Mouse (Mus musculus) embryonic facial prominence, embryonic 12.5 days (tissue): ENCODE data around the gene Arglu1. TPM values are rescaled to one million over a fixed set of nuclear protein-coding genes. Genes with fewer than 3 reads are reported as not detected.

Experiments used
- ATAC-seq: fragments of 200-750 bp; cut with Nextera tagmentation; 2 replicates; pipeline ENCODE4 v1.8.0; 2017; ENCODE audit not compliant: insufficient number of reproducible peaks, insufficient read depth, low FRiP score, low TSS enrichment
- H3K27ac ChIP-seq: fragments of 300-500 bp; sonication (generic); 2 replicates; pipeline ENCODE4 v1.5.1; 2016; ENCODE audit warnings: mild to moderate bottlenecking
- H3K27me3 ChIP-seq: fragments of 300-500 bp; sonication (generic); 2 replicates; pipeline ENCODE4 v1.6.1; 2016; ENCODE audit warnings: mild to moderate bottlenecking, moderate library complexity
- H3K36me3 ChIP-seq: fragments of 300-500 bp; sonication (generic); 2 replicates; pipeline ENCODE4 v1.6.1; 2016; ENCODE audit warnings: mild to moderate bottlenecking
- H3K4me1 ChIP-seq: fragments of 300-500 bp; sonication (generic); 2 replicates; pipeline ENCODE4 v1.6.1; 2016
- H3K4me2 ChIP-seq: fragments of 300-500 bp; sonication (generic); replicated peaks from 2 replicates; pipeline ENCODE4 v1.6.1; 2016; ENCODE audit warnings: mild to moderate bottlenecking, moderate library complexity
- H3K4me3 ChIP-seq: fragments of 300-500 bp; sonication (generic); 2 replicates; pipeline ENCODE4 v1.5.1; 2016; ENCODE audit warnings: mild to moderate bottlenecking
- H3K9ac ChIP-seq: fragments of 300-500 bp; sonication (generic); 2 replicates; pipeline ENCODE4 v1.6.1; 2016; ENCODE audit warnings: mild to moderate bottlenecking, moderate library complexity
- H3K9me3 ChIP-seq: fragments of 300-500 bp; sonication (generic); 2 replicates; pipeline ENCODE4 v1.6.1; 2016; ENCODE audit warnings: mild to moderate bottlenecking, moderate library complexity
- WGBS: fragments of 180-500 bp; shearing (Covaris S2); methylation state at CpG from one replicate; pipeline ENCODE4 v1.1.7; 2016; 5-methylcytosine and 5-hydroxymethylcytosine counted together
- polyA plus RNA-seq: library from polyadenylated mRNA; unstranded; fragments of >200 nt; fragmentation: Nextera tagmentation; extraction: Ambion mirVana; gene quantifications from 2 replicates; pipeline ENCODE4 v1.2.1, GENCODE M21; 2016

Gene Arglu1
- polyA plus RNA-seq, 1 experiment from 2014 or later, result 217 TPM

- Histone ChIP-seq H3K4me3 (peak overlapping the region; percentile 93), H3K36me3 (no peaks in the 10 kb centered on the region), H3K4me2 (peak overlapping the region; percentile 83), H3K4me1 (peaks cover 33% of the 10 kb centered on the region), H3K9ac (peak overlapping the region; percentile 97), H3K9me3 (no peaks in the 10 kb centered on the region), H3K27me3 (no peaks in the 10 kb centered on the region), H3K27ac (peak overlapping the region; percentile 46)
- no peak for ATAC-seq
- 9% methylated on average over 5 of the region's 5 CpGs for WGBS
Observed at GRCm38 (mm10) chr8:8657692-8658355, 32.5 kb downstream of the Arglu1 start.

- WGBS, result 10% methylated on average over 14 of the region's 14 CpGs
- Histone ChIP-seq H3K27me3 (no peaks in the 10 kb centered on the region), H3K4me2 (peak overlapping the region; percentile 83), H3K9me3 (no peaks in the 10 kb centered on the region), H3K36me3 (no peaks in the 10 kb centered on the region), H3K4me3 (peak overlapping the region; percentile 93), H3K9ac (peak overlapping the region; percentile 97), H3K4me1 (peaks cover 42% of the 10 kb centered on the region), H3K27ac (0 out of 2 replicates have a peak overlapping the region, but pooled peaks have one; percentile 36)
- no peak for ATAC-seq
Observed at GRCm38 (mm10) chr8:8656578-8657441, 33.5 kb downstream of the Arglu1 start.

DNA sequence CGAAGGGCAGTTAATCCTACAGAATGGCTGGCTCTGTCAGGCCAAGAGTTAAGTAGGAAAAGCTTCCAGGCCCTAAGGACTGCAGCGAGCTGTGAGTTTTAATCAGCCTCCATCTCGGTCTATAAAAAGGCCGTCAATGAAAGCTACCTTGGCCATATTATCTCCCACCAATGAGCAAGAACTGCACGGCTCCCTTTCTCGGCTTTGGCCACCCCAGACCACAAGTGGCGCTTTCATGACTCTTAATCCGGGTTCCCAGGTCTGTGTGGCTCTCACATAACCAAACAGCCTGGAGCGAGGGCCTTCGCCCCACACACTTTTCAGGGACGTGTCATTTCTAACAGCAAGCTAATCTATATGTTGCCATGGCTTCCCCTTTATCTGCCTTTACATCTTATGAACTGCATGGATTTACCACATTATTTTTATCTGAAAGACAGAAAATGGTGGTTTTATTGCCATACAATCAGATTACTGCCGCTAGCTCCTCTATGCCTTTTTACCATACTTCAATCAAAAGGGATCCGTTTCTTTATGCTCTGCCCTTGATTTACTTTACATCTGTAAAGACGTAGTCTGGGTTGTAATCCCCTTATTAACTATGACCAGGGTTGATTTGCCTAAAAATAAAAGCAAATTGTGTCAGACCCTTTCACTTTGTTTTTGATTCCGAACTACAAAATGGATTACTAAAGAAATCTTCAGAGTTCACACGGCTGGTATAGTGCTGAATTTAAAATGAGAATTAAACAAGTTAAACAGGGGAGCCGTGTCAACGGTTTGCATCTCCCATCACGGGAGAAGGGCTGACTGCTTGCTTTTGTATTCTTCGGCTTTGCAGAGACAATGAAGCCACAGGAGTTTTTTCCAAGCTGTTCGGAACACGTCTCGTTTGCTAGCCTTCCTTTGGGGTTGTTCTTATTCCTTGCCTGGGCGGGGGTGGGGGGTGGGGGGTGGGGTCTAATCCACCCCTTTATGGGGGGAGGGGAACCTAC lies 34.7 kb downstream of the Arglu1 start:
- Histone ChIP-seq H3K36me3 (no peaks in the 10 kb centered on the region), H3K4me1 (peaks cover 50% of the 10 kb centered on the region), H3K27me3 (no peaks in the 10 kb centered on the region), H3K27ac (no peak overlapping the region; the same call in 1 of the 2 replicates), H3K4me2 (peak overlapping the region; percentile 83), H3K9ac (0 out of 2 replicates have a peak overlapping the region, but pooled peaks have one; percentile 1), H3K4me3 (peak overlapping the region; percentile 93), H3K9me3 (no peaks in the 10 kb centered on the region)
- 20% methylated on average over 24 of the region's 24 CpGs for WGBS
- no peak for ATAC-seq

DNA sequence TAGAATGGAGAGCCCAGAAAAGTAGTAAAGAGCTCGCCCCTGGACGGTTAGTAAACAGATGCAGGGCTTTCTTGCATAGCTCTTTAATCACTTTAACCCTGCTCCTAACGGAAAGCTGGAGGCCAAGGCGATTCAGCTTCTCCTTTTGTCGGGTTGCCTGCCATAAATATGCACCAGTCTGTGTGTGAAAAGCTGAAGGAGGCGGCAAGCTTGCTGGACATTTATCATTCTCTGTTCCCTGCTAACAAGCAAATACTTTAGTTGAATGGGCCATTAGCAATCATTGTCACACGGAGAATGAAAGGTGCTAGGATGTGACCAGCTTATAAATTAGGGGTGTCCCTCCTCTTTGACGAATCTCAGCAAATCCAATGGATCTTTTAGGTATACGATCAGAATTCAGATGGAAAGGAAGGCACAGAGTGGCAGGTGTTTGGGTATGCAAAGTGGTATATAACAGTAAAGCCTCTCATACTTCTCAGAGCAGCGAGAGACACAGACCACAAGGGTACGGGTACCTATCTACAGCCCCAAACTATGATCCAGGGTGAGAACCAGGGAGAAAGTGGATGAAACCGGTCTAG lies 36.3 kb downstream of the Arglu1 start:
- 61% methylated on average over 12 of the region's 12 CpGs for WGBS
- Histone ChIP-seq H3K4me2 (peak overlapping the region; percentile 83), H3K27ac (no peak overlapping the region), H3K9ac (no peak overlapping the region), H3K9me3 (no peaks in the 10 kb centered on the region), H3K4me3 (peak overlapping the region; percentile 3; the same call in 1 of the 2 replicates), H3K36me3 (peaks cover 7% of the 10 kb centered on the region; the same call in 1 of the 2 replicates), H3K4me1 (peaks cover 65% of the 10 kb centered on the region), H3K27me3 (no peaks in the 10 kb centered on the region)
- ATAC-seq, result no peak

DNA sequence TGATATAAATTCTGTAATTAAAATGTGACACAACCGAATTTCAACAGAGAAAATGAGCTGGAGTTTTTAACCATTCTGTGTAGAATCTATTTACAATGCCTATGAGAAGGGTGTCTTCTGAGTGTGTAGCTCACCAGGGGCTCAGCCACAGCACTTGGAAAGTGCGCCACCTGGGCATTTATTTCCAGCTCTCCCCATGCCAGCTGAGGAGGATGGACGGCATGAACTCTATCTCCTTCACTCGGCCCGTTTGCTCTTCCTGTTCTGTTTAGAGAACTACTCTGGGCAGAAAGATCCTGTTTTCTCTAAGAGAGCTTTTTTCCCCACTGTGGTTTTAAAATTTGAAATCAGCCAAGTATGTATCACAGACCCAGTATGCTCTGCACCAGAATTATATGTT lies 37.0 kb downstream of the Arglu1 start:
- Histone ChIP-seq H3K9ac (no peak overlapping the region), H3K36me3 (peaks cover 7% of the 10 kb centered on the region; the same call in 1 of the 2 replicates), H3K4me3 (peak overlapping the region; percentile 3; the same call in 1 of the 2 replicates), H3K9me3 (no peaks in the 10 kb centered on the region), H3K4me1 (peaks cover 68% of the 10 kb centered on the region), H3K27me3 (no peaks in the 10 kb centered on the region), H3K27ac (no peak overlapping the region), H3K4me2 (peak overlapping the region; percentile 83; the same call in 1 of the 2 replicates)
- WGBS, result 74% methylated on average over 5 of the region's 5 CpGs
- ATAC-seq, result no peak

DNA sequence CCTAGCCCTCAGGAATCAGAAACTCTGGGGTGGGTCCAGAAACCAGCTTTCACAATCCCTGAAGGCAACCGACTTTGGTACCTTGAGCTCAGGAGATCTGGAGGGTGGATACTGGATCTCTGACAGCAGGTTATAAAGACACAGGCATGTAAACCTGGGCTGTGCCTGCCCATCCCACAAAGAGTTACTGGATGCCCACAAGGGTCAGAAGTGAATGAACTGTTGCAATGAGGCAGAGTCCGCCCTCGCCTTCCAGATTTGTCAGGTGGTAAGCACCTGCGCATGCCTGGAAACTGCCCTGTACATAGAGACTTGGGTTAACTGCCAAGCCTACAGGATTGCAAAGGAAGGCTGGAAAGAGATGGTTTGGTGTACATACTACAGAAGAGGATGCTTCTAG lies 37.9 kb downstream of the Arglu1 start:
- 81% methylated on average over 4 of the region's 4 CpGs for WGBS
- no peak overlapping the region for H3K4me2 ChIP-seq

DNA sequence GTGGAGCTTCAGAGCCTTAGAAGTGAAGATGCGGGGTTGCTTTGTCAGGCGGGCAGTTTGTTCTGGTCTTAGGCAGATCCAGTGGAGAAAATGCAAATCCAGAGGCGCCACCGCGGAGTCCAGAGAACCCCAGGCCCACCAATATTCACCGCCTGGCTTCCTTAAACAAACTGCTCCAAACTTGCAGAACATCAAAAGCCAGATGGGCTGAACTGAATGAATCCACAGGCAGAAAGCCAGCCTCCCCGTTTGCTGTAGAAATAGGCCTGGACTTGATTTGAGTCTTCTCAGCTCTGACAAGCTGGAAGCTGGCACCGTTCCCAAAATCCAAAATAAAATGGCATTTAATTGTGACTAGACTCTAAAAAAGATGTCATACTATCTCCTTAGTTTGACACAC lies 40.4 kb downstream of the Arglu1 start:
- peak overlapping the region; percentile 55; the same call in 1 of the 2 replicates for H3K27ac ChIP-seq
- H3K36me3 ChIP-seq, result peaks cover 7% of the 10 kb centered on the region; the same call in 1 of the 2 replicates
- ATAC-seq, result no peak
- H3K9me3 ChIP-seq, result no peaks in the 10 kb centered on the region
- H3K4me1 ChIP-seq, result peaks cover 63% of the 10 kb centered on the region
- H3K4me2 ChIP-seq, result no peak overlapping the region
- 41% methylated on average over 8 of the region's 8 CpGs for WGBS
- no peak overlapping the region for H3K4me3 ChIP-seq
- H3K27me3 ChIP-seq, result no peaks in the 10 kb centered on the region
- H3K9ac ChIP-seq, result no peak overlapping the region

More for the DNA sequence above, 37.9 kb downstream of the Arglu1 start:
- Histone ChIP-seq H3K27me3 (no peaks in the 10 kb centered on the region), H3K36me3 (peaks cover 7% of the 10 kb centered on the region; the same call in 1 of the 2 replicates), H3K4me3 (no peak overlapping the region), H3K9ac (no peak overlapping the region), H3K27ac (no peak overlapping the region), H3K4me1 (peaks cover 68% of the 10 kb centered on the region), H3K9me3 (no peaks in the 10 kb centered on the region)
- no peak for ATAC-seq

DNA sequence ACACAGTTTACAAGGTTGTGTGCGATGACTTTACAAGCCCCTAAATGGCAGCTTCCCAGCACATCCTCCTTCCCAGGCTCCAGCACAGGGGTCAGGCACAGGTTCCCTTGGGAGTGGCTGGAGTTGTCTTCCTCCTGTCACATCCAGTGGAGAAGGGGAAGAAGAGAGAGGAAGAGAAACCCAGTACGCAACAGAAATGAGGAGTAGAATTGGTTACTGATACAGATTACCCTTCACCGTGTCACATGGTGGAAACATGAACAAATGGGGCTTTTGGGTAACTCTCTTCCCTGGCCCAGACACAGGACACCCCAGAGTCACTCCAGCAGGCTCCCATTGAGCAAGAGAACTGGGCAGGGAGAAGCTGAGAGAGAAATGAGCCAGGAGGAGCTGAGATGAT lies 40.8 kb downstream of the Arglu1 start:
- H3K36me3 ChIP-seq, result peaks cover 7% of the 10 kb centered on the region; the same call in 1 of the 2 replicates
- WGBS, result 90% methylated on average over 3 of the region's 3 CpGs

DNA sequence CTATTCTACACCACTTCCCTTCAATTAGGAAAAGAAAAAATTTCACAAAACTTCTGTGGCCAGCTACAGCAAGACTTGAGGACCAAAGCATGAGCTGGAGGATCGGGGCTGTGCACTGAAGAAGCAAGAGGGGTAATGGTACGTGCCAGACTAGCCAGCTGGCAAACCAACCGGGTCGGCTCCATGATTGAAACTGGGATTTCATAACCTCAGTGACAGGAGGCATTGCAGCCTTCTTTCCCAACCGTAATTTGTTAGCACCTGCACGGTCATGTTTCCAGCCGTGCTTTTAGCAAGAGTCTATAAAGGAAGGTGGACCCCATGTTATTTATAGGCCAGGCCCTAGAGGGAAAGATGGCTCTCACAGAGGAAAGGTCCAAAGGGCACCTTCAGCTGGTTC lies 41.6 kb downstream of the Arglu1 start:
- Histone ChIP-seq H3K9me3 (no peaks in the 10 kb centered on the region), H3K36me3 (peaks cover 7% of the 10 kb centered on the region; the same call in 1 of the 2 replicates), H3K27me3 (no peaks in the 10 kb centered on the region), H3K4me1 (peaks cover 52% of the 10 kb centered on the region), H3K4me3 (no peak overlapping the region), H3K27ac (no peak overlapping the region), H3K4me2 (no peak overlapping the region), H3K9ac (no peak overlapping the region)
- ATAC-seq, result no peak
- 75% methylated on average over 7 of the region's 7 CpGs for WGBS

More for the DNA sequence above, 40.8 kb downstream of the Arglu1 start:
- H3K4me1 ChIP-seq, result peaks cover 60% of the 10 kb centered on the region
- H3K4me2 ChIP-seq, result no peak overlapping the region
- no peaks in the 10 kb centered on the region for H3K9me3 ChIP-seq
- no peak overlapping the region for H3K9ac ChIP-seq
- no peak for ATAC-seq
- no peaks in the 10 kb centered on the region for H3K27me3 ChIP-seq
- no peak overlapping the region for H3K4me3 ChIP-seq
- peak overlapping the region; percentile 55; the same call in 1 of the 2 replicates for H3K27ac ChIP-seq

DNA sequence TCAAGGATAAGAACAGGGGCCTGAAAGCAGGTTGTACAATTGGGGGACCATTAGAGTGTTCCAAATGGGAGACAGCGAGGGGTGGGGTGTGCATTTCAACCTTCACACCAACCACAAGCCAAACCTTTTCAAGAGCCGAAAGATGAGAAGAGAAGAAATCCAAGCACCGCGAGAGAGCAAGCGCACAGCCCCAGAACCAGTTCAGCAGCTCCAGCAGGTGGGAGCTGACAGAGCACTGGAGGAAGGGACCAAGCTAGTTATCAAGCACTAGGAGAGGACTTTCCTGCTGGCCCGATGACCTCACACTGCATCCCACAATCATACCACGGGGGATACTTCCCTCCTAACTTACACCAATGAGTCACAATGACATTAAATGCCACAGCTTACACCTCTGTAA lies 42.5 kb downstream of the Arglu1 start:
- H3K4me1 ChIP-seq, result peaks cover 45% of the 10 kb centered on the region
- peak; percentile 54; the same call in 1 of the 2 replicates for ATAC-seq

More for the DNA sequence above, 42.5 kb downstream of the Arglu1 start:
- Histone ChIP-seq H3K27ac (no peak overlapping the region; the same call in 1 of the 2 replicates), H3K36me3 (peaks cover 7% of the 10 kb centered on the region; the same call in 1 of the 2 replicates), H3K9ac (no peak overlapping the region), H3K27me3 (no peaks in the 10 kb centered on the region), H3K4me2 (no peak overlapping the region), H3K4me3 (no peak overlapping the region), H3K9me3 (no peaks in the 10 kb centered on the region)
- 56% methylated on average over 7 of the region's 7 CpGs for WGBS
